Mouse (Mus musculus) CH12.LX (cell line): ENCODE measurements around the gene Kif21b.

ENCODE experiments used
- CTCF ChIP-seq, 2 experiments: IDR thresholded peaks in 1 of 2; conservative IDR thresholded peaks in 1 of 2; 2 replicates each; pipeline ENCODE4 v1.5.1; 2011 to 2012; ENCODE audit warnings: low read depth in 2 of 2, low read length in 2 of 2, improper control_type of control experiment in 1 of 2, inconsistent platforms in 1 of 2, mild to moderate bottlenecking in 1 of 2, moderate library complexity in 1 of 2
- EP300 ChIP-seq: IDR thresholded peaks from 2 replicates; pipeline ENCODE4 v1.6.1; 2011; ENCODE audit warnings: low read length, improper control_type of control experiment
- MAX ChIP-seq: IDR thresholded peaks from 2 replicates; pipeline ENCODE4 v1.6.1; 2011; ENCODE audit warnings: low read length, improper control_type of control experiment
- MEF2A ChIP-seq: IDR thresholded peaks from 2 replicates; pipeline ENCODE4 v1.6.1; 2014; ENCODE audit warnings: low read depth, mild to moderate bottlenecking, inconsistent platforms, low read length, improper control_type of control experiment, borderline replicate concordance
- MXI1 ChIP-seq: IDR thresholded peaks from 2 replicates; pipeline ENCODE4 v1.6.1; 2011; ENCODE audit warnings: mild to moderate bottlenecking, low read depth, low read length, improper control_type of control experiment
- POLR2A ChIP-seq: IDR thresholded peaks from 2 replicates; pipeline ENCODE4 v1.6.1; 2011; ENCODE audit warnings: low read depth, mild to moderate bottlenecking, improper control_type of control experiment, low read length
- USF1 ChIP-seq: IDR thresholded peaks from 2 replicates; pipeline ENCODE4 v1.6.1; 2014; ENCODE audit warnings: low read depth, mild to moderate bottlenecking, inconsistent platforms, low read length, improper control_type of control experiment
- ZMIZ1 ChIP-seq: IDR thresholded peaks from 2 replicates; pipeline ENCODE4 v1.6.1; 2012; ENCODE audit warnings: low read depth, mild to moderate bottlenecking, inconsistent platforms, low read length, improper control_type of control experiment

DNA sequence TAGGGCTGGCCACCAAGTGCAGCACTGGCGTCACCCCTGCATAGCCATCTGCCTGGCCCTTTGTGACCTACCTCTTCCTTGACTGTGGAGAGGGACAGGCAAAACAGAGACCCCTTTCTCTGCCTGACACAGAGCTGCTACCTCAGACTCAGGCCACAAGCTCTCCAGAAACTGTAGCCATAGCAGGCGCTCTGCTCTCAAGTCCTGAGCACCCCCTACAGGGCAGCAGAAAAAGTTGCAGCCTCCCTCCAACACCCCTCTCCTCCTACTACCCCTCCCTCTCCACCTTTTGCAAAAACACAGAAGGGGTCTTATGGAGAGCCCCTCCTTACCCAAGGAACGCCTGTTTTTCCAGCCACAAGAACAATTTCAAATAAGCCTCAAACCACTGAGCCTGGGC lies 81.6 kb downstream of the Kif21b start, which contains the start of gene Mroh3:
- no peak for TF ChIP-seq POLR2A
- no peak for TF ChIP-seq USF1
- TF ChIP-seq MAX, result no peak
- TF ChIP-seq CTCF (conservative IDR thresholded peaks at IDR 0.05 in 1 of 2, IDR thresholded peaks at IDR 0.05 in 1 of 2; ENCODE audit: low read depth in 2 of 2, low read length in 2 of 2), result peak; percentile 60 to 84
- no peak for TF ChIP-seq MXI1
- TF ChIP-seq EP300, result no peak
- no peak for TF ChIP-seq MEF2A
- TF ChIP-seq ZMIZ1, result no peak
